Mouse (Mus musculus) limb, embryonic 14.5 days (tissue): ENCODE data around the gene Ktn1. TPM values are rescaled to one million over a fixed set of nuclear protein-coding genes. Genes with fewer than 3 reads are reported as not detected.

ENCODE experiments used
- ATAC-seq: fragments of 200-750 bp; cut with Nextera tagmentation; 2 replicates; pipeline ENCODE4 v1.8.0; 2017; ENCODE audit warnings: low read depth, moderate number of reproducible peaks, moderate TSS enrichment; ENCODE audit not compliant: low FRiP score
- DNase-seq: peaks from one replicate; pipeline ENCODE4 v3.0.0-alpha.2; 2015; ENCODE audit warnings: low spot score
- H3K27ac ChIP-seq: fragments of 300-500 bp; sonication (generic); replicated peaks from 2 replicates; pipeline ENCODE4 v1.5.1; 2014; ENCODE audit warnings: low read depth, mild to moderate bottlenecking, low read length, moderate library complexity, mixed read lengths
- H3K27me3 ChIP-seq: fragments of 300-500 bp; sonication (generic); 2 replicates; pipeline ENCODE4 v1.6.1; 2014; ENCODE audit warnings: low read length, mixed read lengths; ENCODE audit not compliant: control insufficient read depth, insufficient read depth
- H3K36me3 ChIP-seq: fragments of 300-500 bp; sonication (generic); 2 replicates; pipeline ENCODE4 v1.6.1; 2014; ENCODE audit warnings: mild to moderate bottlenecking, low read length, moderate library complexity, mixed read lengths; ENCODE audit not compliant: control insufficient read depth, insufficient read depth
- H3K4me1 ChIP-seq: fragments of 300-500 bp; sonication (generic); 2 replicates; pipeline ENCODE4 v1.6.1; 2014; ENCODE audit warnings: antibody characterized with exemption, low read length, mixed read lengths; ENCODE audit not compliant: control insufficient read depth, insufficient read depth
- H3K4me2 ChIP-seq: fragments of 300-500 bp; sonication (generic); replicated peaks from 2 replicates; pipeline ENCODE4 v1.6.1; 2014; ENCODE audit warnings: low read depth, mild to moderate bottlenecking, low read length, moderate library complexity; ENCODE audit not compliant: severe bottlenecking
- H3K4me3 ChIP-seq: fragments of 300-500 bp; sonication (generic); replicated peaks from 2 replicates; pipeline ENCODE4 v1.5.1; 2014; ENCODE audit warnings: low read length
- H3K9ac ChIP-seq: fragments of 300-500 bp; sonication (generic); 2 replicates; pipeline ENCODE4 v1.6.1; 2014; ENCODE audit warnings: mild to moderate bottlenecking, low read depth, low read length, moderate library complexity; ENCODE audit not compliant: severe bottlenecking
- H3K9me3 ChIP-seq: fragments of 300-500 bp; sonication (generic); 2 replicates; pipeline ENCODE4 v1.6.1; 2016; ENCODE audit warnings: low read length; ENCODE audit not compliant: control insufficient read depth
- POLR2A ChIP-seq: fragments of 200-500 bp; IDR thresholded peaks from 2 replicates; pipeline ENCODE4 v1.8.0; 2012; ENCODE audit warnings: inconsistent platforms, mild to moderate bottlenecking, moderate library complexity, borderline replicate concordance; ENCODE audit not compliant: insufficient read depth, insufficient read length; ENCODE audit errors: extremely low read depth
- WGBS: fragments of 180-500 bp; shearing (Covaris S2); extraction: QIAGEN DNeasy Blood & Tissue Kit; methylation state at CpG from one replicate; pipeline ENCODE4 v1.1.7; 2014; 5-methylcytosine and 5-hydroxymethylcytosine counted together
- polyA plus RNA-seq, 2 experiments: library from polyadenylated mRNA; depleted of rRNA in 1 of 2; stranded (reverse) in 1 of 2; unstranded in 1 of 2; fragments of >200 nt; fragmentation: Nextera tagmentation in 1 of 2; extraction: Ambion mirVana in 1 of 2; gene quantifications; 2 replicates each; pipeline versions ENCODE4 v1.2.1 to v1.2.3; 2012 to 2014

The Ktn1 gene
- polyA plus RNA-seq, 2 experiments = 53.2 to 61.1 TPM

- Histone ChIP-seq H3K9ac (no peak overlapping the region), H3K9me3 (no peaks in the 10 kb centered on the region), H3K4me1 (no peaks in the 10 kb centered on the region; the same call in 1 of the 2 replicates), H3K4me3 (no peak overlapping the region), H3K27me3 (no peaks in the 10 kb centered on the region), H3K36me3 (no peaks in the 10 kb centered on the region), H3K27ac (no peak overlapping the region), H3K4me2 (no peak overlapping the region)
- ATAC-seq = no peak
- TF ChIP-seq POLR2A = no peak
- WGBS = 79% methylated on average over 2 of the region's 2 CpGs
- DNase-seq = no peak
Observed at GRCm38 (mm10) chr14:47626812-47627211, 21.4 kb upstream of the Ktn1 start.

- Histone ChIP-seq H3K36me3 (no peaks in the 10 kb centered on the region), H3K4me1 (no peaks in the 10 kb centered on the region; the same call in 1 of the 2 replicates), H3K9ac (no peak overlapping the region), H3K9me3 (no peaks in the 10 kb centered on the region), H3K4me3 (no peak overlapping the region), H3K4me2 (no peak overlapping the region), H3K27me3 (no peaks in the 10 kb centered on the region), H3K27ac (no peak overlapping the region)
- ATAC-seq (no peak), DNase-seq (no peak)
- WGBS = 86% methylated on average over 5 of the region's 5 CpGs
- no peak for TF ChIP-seq POLR2A
Observed at GRCm38 (mm10) chr14:47627360-47627759, 20.9 kb upstream of the Ktn1 start.

GRCm38 (mm10) chr14:47632419-47632818 lies 15.8 kb upstream of the Ktn1 start:
- H3K9ac ChIP-seq = no peak overlapping the region
- H3K9me3 ChIP-seq = no peaks in the 10 kb centered on the region
- peaks cover 10% of the 10 kb centered on the region for H3K4me1 ChIP-seq
- H3K4me2 ChIP-seq = no peak overlapping the region
- H3K36me3 ChIP-seq = no peaks in the 10 kb centered on the region
- H3K27ac ChIP-seq = no peak overlapping the region
- ATAC-seq (no peak), DNase-seq (no peak)
- no peak overlapping the region for H3K4me3 ChIP-seq
- no peak for TF ChIP-seq POLR2A
- no peaks in the 10 kb centered on the region for H3K27me3 ChIP-seq
- WGBS = 71% methylated on average over 1 of the region's 1 CpGs

GRCm38 (mm10) chr14:47634410-47634809 lies 13.8 kb upstream of the Ktn1 start:
- 33% methylated on average over 9 of the region's 9 CpGs for WGBS
- Histone ChIP-seq H3K4me1 (peaks cover 10% of the 10 kb centered on the region), H3K36me3 (no peaks in the 10 kb centered on the region), H3K27me3 (no peaks in the 10 kb centered on the region), H3K27ac (no peak overlapping the region), H3K9ac (no peak overlapping the region), H3K9me3 (no peaks in the 10 kb centered on the region), H3K4me3 (no peak overlapping the region), H3K4me2 (no peak overlapping the region)
- ATAC-seq (peak; percentile 60; the same call in 1 of the 2 replicates), DNase-seq (no peak)
- no peak for TF ChIP-seq POLR2A

- Histone ChIP-seq H3K4me2 (no peak overlapping the region), H3K4me1 (peaks cover 10% of the 10 kb centered on the region), H3K27me3 (no peaks in the 10 kb centered on the region), H3K27ac (no peak overlapping the region), H3K36me3 (no peaks in the 10 kb centered on the region), H3K4me3 (no peak overlapping the region), H3K9me3 (no peaks in the 10 kb centered on the region), H3K9ac (no peak overlapping the region)
- DNase-seq = no peak
- WGBS = 59% methylated on average over 7 of the region's 7 CpGs
- ATAC-seq = 0 out of 2 replicates have a peak, but pooled peaks have one; percentile 26
- TF ChIP-seq POLR2A = no peak
Observed at GRCm38 (mm10) chr14:47634846-47635245, 13.4 kb upstream of the Ktn1 start.

- TF ChIP-seq POLR2A = no peak
- no peaks in the 10 kb centered on the region for H3K36me3 ChIP-seq
- ATAC-seq (no peak), DNase-seq (no peak)
- H3K4me3 ChIP-seq = no peak overlapping the region
- no peaks in the 10 kb centered on the region for H3K9me3 ChIP-seq
- WGBS = 68% methylated on average over 4 of the region's 4 CpGs
- H3K9ac ChIP-seq = no peak overlapping the region
- H3K27ac ChIP-seq = no peak overlapping the region
- H3K4me2 ChIP-seq = no peak overlapping the region
- peaks cover 10% of the 10 kb centered on the region for H3K4me1 ChIP-seq
- no peaks in the 10 kb centered on the region for H3K27me3 ChIP-seq
Observed at GRCm38 (mm10) chr14:47638316-47638895, 9.8 kb upstream of the Ktn1 start.
